Mouse (Mus musculus): ENCODE data around the gene Csgalnact2. TPM values are rescaled to one million over a fixed set of nuclear protein-coding genes. Genes with fewer than 3 reads are reported as not detected.

Gene Csgalnact2
- 4.1 and 14.1 TPM in 2 replicates for polyA plus RNA-seq (2012; ENCODE audit: low replicate concordance)

DNA sequence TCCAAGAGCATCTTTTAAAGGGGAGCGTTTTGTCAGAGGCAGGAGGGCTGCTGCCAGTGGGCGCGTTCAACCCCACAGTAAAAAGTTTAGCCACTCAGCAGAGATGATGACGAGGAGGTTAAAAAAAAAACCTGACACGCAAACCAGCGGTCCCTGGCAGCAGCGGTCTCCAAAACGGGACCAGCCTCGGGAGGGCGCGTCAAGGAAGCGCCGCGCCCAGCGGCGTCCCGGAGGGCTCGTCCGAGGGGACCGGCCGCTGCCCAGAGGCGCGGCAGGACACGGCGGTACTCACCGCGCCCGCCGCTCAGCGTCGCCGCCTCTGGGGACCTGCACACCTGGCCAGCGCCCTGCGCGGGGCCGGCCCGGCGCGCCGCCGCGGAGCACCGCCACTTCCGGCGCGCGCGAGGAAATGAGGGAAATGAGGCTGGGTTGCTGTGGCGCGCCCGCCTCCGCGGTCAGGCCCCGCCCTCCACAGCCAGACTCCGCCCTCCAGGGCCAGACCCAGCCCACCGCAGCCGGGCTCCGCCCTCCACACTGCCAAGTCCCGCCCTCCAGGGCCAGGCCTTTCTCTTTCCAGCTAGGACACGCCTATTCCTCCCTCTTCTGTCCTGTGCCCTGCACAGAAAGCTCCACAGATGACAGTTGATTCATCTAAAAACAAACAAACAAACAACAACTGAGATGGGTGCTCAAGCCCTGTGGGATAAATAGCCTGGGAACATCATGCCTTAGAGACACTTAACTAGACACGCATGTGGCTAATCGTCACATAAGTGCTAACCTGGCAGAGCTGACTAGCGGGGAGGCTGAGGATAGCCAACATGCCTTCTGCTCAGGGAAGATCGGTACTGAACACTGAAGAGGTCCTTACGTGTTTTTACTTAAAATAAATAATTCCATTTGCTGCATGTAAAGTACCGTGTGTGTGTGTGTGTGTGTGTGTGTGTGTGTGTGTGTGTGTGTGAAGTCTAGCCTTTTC, at the start of gene Csgalnact2:
Gene Csgalnact2 (minus strand): TSS at position 410 of the 979 bp plus-strand sequence.

Other genes with a start within 250 kb of the Csgalnact2 start
- 123 and 162 TPM in 2 replicates for gene Hnrnpf, start 238.8 kb downstream of the Csgalnact2 start, polyA plus RNA-seq (2012; ENCODE audit: low replicate concordance)
- not detected in 2 replicates for gene Fxyd4, start 201.4 kb downstream of the Csgalnact2 start, polyA plus RNA-seq (2012; ENCODE audit: low replicate concordance)
- gene Rasgef1a, start 127.7 kb downstream of the Csgalnact2 start, polyA plus RNA-seq (2012; ENCODE audit: low replicate concordance), result 0.66 and 1.2 TPM in 2 replicates
- gene Ret, start 58.6 kb upstream of the Csgalnact2 start, polyA plus RNA-seq (2012; ENCODE audit: low replicate concordance), result 0.44 and 0.74 TPM in 2 replicates

Data from hematopoietic multipotent progenitor cell, adult 10-12 weeks (in vitro differentiated cells).